Mouse (Mus musculus) embryonic stem cell, embryonic (primary cell): ENCODE measurements around the gene Rnf215.

Experiments
- CTCF ChIA-PET, 4 experiments: fragments of 300-600 bp in 2 of 4; fragments of 350-600 bp in 2 of 4; sonication (Branson Sonifier 250); formaldehyde crosslinking; loops; one replicate each; lab custom pipeline; 2022; ENCODE audit warnings: inconsistent platforms in 2 of 4; lab: Charles Lee
- POLR2A ChIA-PET, 4 experiments: fragments of 300-600 bp in 2 of 4; fragments of 350-600 bp in 2 of 4; sonication (Branson Sonifier 250); formaldehyde crosslinking; loops; one replicate each; lab custom pipeline; 2022; ENCODE audit warnings: antibody characterized with exemption in 4 of 4, inconsistent platforms in 1 of 4; lab: Charles Lee

Gene Rnf215

GRCm38 (mm10) chr11:4185480-4185879 is 50.5 kb downstream of the Rnf215 start:
- ChIA-PET CTCF (interaction anchor here in 3 of 4 experiments (0.6 to 2.4 kb wide), 6 partner anchors 11 to 931 kb away, joined by 3 to 25 read pairs (median 10); partner anchors contain the start of gene Rnf215 (in 1 of the 3)), POLR2A (interaction anchor here in 3 of 4 experiments (0.6 to 16.8 kb wide), 20 partner anchors 9 to 118 kb away, joined by 3 to 328 read pairs (median 8); partner anchors contain the start of genes Castor1 (in 1 of the 3), Ccdc157 (in 1 of the 3), Sec14l2 (in 1 of the 3) and Sf3a1 (in 1 of the 3))

DNA sequence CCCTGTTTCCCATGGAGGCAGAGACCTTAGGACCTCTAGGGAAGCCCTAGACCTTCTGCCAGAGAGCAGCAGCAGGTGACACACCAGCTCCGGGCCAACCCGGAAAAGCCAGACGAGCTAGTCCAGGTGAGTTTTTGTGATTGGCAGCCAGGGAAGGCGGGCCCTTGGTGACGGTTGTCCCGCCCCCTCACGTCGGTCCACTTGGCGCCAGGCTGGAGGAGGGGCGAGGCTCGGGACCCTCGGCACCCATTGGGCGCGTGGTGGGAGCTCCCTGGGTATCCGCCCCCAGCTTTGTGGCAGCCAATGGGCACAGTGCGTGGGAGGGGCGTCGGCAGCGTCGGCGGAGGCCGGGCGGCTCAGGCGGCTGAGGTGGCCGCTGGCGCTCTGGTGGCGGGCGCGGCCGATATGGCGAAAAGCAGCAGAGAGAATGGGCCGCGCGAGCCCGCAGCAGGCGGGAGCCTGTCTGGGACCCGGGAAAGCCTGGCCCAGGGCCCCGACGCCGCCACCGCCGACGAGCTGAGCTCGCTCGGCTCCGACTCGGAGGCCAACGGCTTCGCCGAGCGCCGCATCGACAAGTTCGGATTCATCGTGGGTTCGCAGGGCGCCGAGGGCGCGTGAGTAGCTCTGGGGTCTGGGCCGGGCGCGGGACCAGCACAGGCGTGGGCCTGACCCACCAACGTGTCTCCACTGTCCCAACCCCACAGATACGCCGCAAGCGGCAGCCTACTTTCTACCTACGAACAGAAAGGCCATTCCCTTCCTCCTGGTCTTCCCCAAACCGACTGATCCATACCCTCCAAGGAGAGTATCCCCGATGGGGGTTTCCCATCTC is 51.7 kb downstream of the Rnf215 start, which contains the start of gene Tbc1d10a:
Gene Tbc1d10a (plus strand): TSS at position 304 of the 832 bp plus-strand sequence.
- ChIA-PET CTCF (interaction anchor here (0.6 to 2.4 kb wide), 14 partner anchors 9 to 185 kb away, joined by 3 to 19 read pairs (median 4); partner anchors contain the start of genes Rnf215 (in 2 of the 4) and Castor1 (in 1 of the 4)), POLR2A (interaction anchor here in 3 of 4 experiments (0.5 to 16.8 kb wide), 87 partner anchors 9 to 800 kb away, joined by 3 to 328 read pairs (median 4); partner anchors contain the start of genes Rnf215 (in 3 of the 3), Sec14l2 (in 3 of the 3), Ccdc157 (in 2 of the 3) and Pes1 (in 2 of the 3))

DNA sequence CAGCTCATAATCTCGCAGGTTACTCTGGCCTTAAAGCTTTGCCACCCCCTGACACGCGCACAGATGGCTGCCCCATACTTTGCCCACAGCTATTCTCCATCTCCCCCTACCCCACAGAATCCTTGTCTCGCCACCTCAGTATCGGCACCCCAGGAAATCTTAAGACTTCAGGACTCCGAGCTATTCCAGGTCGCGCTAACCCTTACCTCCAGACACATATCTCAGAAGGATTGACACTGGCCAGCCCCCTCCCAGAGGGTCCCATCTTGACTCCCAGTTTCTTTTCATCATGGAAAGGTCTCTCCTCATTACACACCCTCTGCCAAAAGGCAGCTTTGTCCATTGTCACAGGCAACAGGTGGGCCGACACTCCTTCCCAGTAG is 52.3 kb downstream of the Rnf215 start:
- ChIA-PET POLR2A (interaction anchor here in 3 of 4 experiments (0.7 to 16.8 kb wide), 45 partner anchors 9 to 696 kb away, joined by 3 to 328 read pairs (median 7); partner anchors contain the start of genes Ccdc157 (in 2 of the 3), Rnf215 (in 2 of the 3), Sec14l2 (in 2 of the 3) and Sf3a1 (in 2 of the 3)), CTCF (interaction anchor here (0.6 to 2.4 kb wide), 8 partner anchors 32 to 107 kb away, joined by 3 to 19 read pairs (median 5); partner anchors contain the start of genes Rnf215 (in 2 of the 4) and Castor1 (in 1 of the 4))

DNA sequence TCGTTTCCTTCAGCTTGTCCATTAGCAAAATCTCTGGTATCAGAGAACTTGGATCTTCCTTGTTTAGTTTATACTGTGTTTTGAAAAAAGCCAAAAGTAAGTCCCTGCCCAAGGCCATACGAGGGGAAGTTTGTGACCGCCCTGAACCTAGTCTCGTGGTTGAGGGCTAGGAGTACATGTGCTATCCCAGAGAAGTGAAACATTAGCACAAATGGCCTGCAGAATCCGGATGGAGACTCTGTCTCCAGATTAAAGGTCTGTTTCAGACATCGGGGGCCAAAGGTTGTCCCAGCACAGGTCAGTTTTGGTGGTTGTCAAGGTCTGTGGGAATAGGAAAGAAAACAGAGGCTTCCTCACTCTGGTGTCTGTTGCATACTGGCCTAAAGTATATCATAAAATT is 54.2 kb downstream of the Rnf215 start:
- POLR2A ChIA-PET = interaction anchor here in 2 of 4 experiments (1.3 to 16.8 kb wide), 3 partner anchors 16 to 29 kb away, joined by 7 to 328 read pairs (median 39); partner anchors contain the start of genes Ccdc157 (in 1 of the 2) and Sf3a1 (in 1 of the 2)
- CTCF ChIA-PET = no interaction called here

DNA sequence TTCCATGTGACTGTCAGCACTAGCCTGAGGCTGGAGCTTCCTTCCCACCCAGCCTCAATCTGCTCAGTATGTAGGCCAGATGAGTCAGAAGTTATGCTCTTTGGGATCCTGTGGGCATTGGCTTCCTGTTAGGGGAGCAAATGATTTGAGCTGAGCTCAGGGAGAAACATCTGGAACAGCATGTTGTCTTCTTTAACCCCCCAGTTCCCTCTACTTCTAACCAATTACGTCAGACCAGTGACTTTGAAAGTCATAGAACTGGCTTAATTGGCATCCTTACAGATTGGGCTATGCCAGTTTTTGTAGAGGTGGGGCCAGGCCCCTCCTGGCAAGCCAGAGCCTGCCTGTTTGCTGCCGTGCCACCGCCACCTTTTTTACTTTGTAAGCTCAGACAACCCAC is 55.7 kb downstream of the Rnf215 start:
- ChIA-PET POLR2A (interaction anchor here in 2 of 4 experiments (0.6 to 2.8 kb wide), 9 partner anchors 9 to 318 kb away, joined by 3 to 12 read pairs (median 4); partner anchors contain the start of genes Castor1 (in 2 of the 2), Ccdc157 (in 1 of the 2) and Sf3a1 (in 1 of the 2)), CTCF (interaction anchor here in 1 of 4 experiments (0.5 kb wide), 1 partner anchor 197 kb away, joined by 8 read pairs; no protein-coding TSS in a partner anchor)
